Mouse (Mus musculus) urinary bladder, adult 18-20 months (tissue): ENCODE data around the gene Ppip5k2.
"Not testable (repeated sequence)": the region's sequence is repeated elsewhere in the genome, so short reads cannot be mapped to it uniquely, and the experiment has no call there.

ENCODE experiments used
- DNase-seq, 2 experiments: peaks; one replicate each; pipeline ENCODE4 v3.0.0; 2022; ENCODE audit warnings: low spot score in 2 of 2, mixed read lengths in 2 of 2

The Ppip5k2 gene

DNA sequence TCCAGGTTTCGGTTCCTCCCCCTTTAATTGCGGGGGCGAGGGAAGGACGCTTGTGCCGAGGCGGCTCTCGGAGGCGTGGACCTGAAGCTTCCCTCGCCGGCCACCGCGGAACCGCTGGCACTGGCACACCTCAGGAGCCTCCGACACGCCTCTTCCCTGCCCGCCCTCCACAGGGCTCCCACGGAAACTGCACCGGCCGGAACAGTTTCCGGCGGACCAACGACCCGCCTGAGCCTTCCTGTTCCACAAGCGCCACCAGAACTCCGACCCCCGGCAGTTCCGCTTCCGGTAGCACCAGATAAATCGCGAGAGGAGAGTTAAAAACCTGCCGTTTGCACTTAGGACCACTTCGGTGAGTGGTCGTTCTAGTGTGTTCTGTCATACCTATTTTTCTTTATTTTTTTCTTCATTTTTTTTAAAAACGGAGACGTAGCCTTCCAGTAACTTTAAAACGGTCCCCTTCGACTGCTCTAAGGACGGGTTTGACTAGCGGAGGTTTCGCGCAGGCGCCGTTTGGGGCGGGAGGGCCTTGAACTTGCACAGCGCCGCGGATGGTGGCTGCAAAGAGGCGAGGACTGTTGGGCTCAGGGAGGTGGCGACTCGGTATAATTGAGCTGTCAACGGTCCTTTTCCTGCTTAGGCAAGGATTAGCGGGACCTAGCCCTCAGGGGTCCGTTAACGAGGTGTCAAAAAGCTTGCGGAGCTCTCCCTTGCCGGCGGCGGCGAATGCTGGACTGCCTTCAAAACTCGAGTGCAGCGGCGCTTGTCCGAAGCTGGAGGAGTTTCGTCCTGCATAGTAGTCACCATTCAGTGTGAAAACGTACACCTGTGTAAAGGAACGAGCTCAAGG lies at the start of gene Ppip5k2, which contains the start of gene Gin1:
Gene Ppip5k2, minus strand, starts transcription at position 508 of the 850 bp plus-strand sequence.
Gene Gin1, plus strand, starts transcription at position 269 of the 850 bp plus-strand sequence.
- peak; percentile 90 to 92 for DNase-seq

DNA sequence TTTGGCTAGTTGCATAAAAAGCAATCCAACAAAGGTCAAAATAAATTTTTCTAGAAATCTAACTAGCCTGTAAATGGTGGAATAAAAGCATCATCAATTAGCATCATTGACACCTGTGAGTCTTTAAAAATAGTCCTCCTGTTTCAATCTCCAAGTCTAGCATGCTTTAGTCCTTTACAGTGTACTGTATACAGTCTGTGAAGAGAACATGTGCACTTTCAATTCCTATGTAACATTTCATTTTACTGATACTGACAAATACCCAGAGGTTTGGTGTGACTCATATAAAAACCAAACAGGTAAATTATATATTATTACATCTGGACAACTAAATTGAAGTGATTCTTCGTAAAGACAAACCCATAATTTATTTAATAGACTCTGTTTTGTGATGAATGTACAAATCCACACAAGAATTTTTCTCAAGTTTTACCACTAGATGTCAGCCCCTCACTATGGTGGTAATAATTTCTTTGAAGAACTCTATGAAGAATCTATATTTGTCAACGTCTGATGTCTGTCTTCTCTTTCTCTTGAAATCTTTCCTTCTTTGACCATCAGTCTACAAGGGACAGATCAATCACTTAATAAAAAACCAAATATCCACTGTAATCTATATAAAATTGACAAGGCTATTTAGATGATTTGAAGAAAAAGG lies 39.2 kb upstream of the Ppip5k2 start:
- DNase-seq: no peak

- no peak for DNase-seq
Observed at GRCm38 (mm10) chr1:97804520-97804919, 34.3 kb upstream of the Ppip5k2 start.

DNA sequence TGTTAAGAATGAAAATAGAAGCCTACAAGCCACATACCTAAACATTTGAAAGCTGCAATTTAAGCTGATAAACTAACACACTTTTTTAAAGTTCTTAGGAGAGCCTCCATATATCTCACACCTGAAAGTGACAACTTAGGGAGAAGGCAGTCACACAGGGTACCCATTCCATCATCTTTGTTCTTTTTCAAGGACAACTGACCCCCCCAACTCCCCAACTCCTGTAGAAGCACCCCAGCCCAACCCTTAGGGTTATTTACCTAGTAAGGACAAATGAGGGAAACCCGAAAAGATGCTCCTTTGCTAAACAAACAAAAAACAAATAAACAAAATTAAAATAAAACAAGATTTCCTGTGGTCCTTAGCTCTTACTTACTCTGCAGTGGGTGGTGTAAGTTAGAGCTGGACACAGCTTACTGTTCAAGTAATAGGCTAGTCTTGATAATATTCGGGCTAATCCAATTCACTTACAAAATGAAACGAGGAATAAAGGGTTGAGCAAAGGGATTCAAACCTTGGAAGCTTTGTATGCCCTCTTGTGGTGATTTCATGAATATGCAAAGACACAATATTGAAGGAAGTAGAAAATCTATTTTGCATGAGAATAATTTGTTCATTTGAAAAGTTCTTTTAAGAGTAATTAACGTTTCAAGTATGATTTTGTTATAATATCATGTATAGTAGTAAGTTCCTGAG lies 32.1 kb upstream of the Ppip5k2 start:
- no peak for DNase-seq

DNA sequence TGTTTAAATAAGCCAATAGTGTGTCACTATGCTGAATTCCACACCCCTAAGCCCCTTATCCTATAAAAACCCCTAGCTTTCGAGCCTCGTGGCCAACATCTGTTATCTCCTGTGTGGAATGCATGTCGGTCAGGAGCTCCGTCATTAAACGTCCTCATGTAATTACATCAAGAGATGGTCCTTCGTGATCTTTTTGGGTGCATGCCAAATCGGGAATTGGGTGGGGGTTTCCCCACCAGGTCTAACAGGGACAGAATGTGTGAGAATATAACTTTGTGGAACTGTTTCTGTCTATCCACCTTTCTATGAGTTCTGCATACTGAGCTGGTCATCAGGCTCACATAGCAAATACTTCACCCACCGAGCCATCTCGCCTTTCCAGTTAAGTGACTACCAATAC lies 25.7 kb upstream of the Ppip5k2 start:
- DNase-seq: no peak

GRCm38 (mm10) chr1:97794110-97794509 lies 23.9 kb upstream of the Ppip5k2 start:
- no peak for DNase-seq

GRCm38 (mm10) chr1:97788490-97788889 lies 18.3 kb upstream of the Ppip5k2 start:
- no peak for DNase-seq

DNA sequence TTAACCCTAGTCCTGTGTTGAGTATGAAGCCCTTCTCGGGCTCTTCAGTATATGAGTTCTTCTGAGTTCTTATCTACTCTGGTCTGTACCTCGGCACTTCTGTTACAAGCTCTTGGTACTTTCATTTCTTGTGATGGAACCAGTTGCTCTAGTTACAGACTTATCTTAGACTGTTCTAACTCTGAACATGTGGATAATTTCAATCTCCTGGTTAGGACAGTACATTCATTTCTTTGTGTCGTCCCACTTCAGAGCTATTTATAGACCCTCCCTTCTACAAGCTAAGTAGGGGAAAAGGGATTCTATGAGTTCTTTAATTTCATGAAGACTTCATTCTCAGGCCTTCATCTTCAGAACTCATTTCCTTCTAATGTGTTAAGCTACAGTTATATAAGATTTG lies 17.5 kb upstream of the Ppip5k2 start:
- no peak for DNase-seq

GRCm38 (mm10) chr1:97785685-97786393 lies 15.6 kb upstream of the Ppip5k2 start:
- no peak for DNase-seq

DNA sequence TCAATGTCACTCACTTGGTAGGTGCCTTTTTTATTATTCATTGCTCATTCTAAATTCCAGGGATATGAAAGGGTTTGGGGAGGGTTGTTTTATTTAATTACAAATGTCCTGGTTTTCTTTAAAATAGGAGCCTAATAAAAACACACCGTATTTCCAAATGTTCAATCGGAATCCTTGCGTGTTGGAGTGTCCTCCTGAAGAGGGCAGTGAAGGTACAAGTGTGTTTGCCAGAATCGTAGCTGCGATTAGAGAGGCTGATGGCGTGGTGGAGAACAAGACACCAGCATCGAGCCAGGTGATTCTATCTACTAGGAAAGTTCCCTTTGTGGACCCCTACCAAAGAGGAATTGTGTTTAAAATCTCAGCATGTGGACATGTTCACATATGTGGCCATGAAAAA lies 14.7 kb upstream of the Ppip5k2 start:
- no peak for DNase-seq

GRCm38 (mm10) chr1:97781674-97782073 lies 11.5 kb upstream of the Ppip5k2 start:
- DNase-seq: no peak

GRCm38 (mm10) chr1:97773973-97774372 lies 3.8 kb upstream of the Ppip5k2 start:
- no peak for DNase-seq

DNA sequence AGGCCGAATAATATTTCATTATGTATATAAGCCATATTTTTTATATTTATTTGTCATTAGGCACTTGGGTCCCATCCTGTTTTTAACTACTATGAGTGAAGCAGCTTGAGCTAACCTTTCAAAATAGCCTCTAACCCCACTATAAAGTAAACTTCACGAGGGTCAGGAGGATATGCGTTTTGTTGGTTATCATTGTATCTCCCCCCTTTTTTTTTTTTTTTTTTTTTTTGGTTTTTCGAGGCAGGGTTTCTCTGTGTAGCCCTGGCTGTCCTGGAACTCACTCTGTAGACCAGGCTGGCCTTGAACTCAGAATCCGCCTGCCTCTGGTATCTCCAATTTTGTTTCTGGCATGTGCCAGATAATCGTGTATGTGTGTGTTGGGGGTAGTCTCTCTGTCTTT lies 3.2 kb upstream of the Ppip5k2 start:
- no peak for DNase-seq

- no peak for DNase-seq
Observed at GRCm38 (mm10) chr1:97771727-97772126, 1.5 kb upstream of the Ppip5k2 start.

DNA sequence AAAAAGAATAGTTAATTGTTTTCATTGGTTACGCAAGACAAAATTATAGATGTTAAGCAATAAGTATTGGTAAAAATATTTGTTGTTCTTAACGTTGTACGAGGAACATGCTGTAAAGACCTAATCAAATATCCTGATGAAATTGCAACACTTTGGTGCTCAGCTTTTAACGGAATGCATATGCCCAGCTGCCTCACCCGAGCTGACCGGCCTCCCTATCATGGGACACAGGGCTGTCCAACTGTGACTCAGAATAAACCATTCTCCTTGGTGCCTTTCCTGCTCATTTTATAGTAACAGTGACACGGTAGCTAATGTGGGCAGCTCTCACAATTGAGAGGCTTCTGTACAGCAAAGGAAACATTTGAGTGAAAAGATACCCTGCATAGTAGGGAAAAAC lies 907 bp upstream of the Ppip5k2 start:
- DNase-seq: no peak

GRCm38 (mm10) chr1:97769294-97769903 lies 812 bp downstream of the Ppip5k2 start:
- DNase-seq: peak; percentile 2 to 35

- no peak for DNase-seq
Observed at GRCm38 (mm10) chr1:97768906-97769293, 1.3 kb downstream of the Ppip5k2 start.

DNA sequence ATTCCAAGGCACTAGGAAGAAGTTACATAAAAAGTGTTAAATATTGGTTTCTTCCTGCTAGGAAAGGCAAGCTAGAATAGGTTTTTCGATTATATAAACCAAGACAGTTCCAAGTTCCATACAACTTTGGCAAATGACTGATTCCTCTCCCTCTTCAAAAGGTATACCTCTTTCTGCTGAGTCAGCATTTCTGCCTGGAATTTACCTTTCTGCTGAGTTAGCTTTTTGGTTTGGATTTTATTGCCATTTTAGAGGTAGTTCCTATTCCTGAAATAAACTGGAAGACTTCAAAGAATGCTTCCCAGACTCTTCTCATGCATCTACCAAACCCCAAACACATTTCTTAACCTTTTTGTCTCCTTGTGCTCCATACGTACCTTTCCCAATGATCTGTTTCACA lies 2.1 kb downstream of the Ppip5k2 start:
- no peak for DNase-seq

GRCm38 (mm10) chr1:97765712-97766111 lies 4.5 kb downstream of the Ppip5k2 start:
- DNase-seq: not testable (repeated sequence)

DNA sequence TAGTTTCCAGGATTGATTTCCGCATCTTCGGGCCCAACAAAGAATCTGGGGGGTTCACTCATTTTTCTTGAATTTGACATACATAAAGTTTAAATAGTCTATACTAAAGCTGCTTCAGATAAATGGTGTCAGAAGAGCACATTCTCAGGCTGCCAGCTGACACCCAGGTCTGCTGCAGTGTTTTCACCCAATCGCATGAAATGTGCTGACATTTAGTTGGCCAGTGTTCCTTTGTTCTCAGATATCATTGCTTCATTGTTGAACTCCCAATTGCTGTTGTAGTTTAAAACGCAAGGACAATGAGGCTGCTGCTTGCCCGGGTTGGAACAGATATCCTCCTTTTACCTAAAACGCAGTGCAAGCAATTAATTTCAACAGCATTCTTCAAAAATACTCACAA lies 8.7 kb downstream of the Ppip5k2 start:
- DNase-seq: no peak

- no peak for DNase-seq
Observed at GRCm38 (mm10) chr1:97760598-97760997, 9.6 kb downstream of the Ppip5k2 start.
